Mouse (Mus musculus): ENCODE data around the gene 6430548M08Rik.

DNA sequence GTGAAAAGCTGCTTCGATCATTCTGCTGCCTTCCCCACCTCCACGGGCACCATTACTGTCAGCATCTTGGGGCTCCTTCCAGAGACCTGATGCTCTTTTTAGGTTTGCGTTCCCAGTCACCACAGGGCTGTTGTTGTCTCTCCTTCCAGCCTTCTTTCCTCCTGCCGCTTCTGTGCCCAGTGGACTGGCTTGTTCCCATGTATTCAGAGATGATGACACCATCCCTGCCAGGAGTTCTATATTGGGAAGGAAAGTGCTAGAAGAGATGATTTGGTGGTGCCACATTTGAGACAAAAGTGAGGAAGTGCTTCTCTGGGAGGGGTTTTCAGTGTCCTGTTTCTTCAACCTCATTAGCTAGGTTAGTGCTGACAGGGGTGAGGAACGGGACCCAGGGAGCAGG is 4.9 kb downstream of the 6430548M08Rik start:
- TF ChIP-seq POLR2A (IDR thresholded peaks at IDR 0.05; ENCODE audit: low read depth, low read length) (no peak), CTCF (conservative IDR thresholded peaks at IDR 0.05; ENCODE audit: insufficient read depth, insufficient read length, low read depth, low read length) (no peak)
